Mouse (Mus musculus) testis, adult 2 months (tissue): ENCODE measurements around the gene Fam107b. TPM values are rescaled to one million over a fixed set of nuclear protein-coding genes. Genes with fewer than 3 reads are reported as not detected.

Experiments
- H3K27ac ChIP-seq: fragments of 200-500 bp; 2 replicates; pipeline ENCODE4 v1.5.1; 2012; ENCODE audit warnings: low read depth, low read length; ENCODE audit not compliant: control insufficient read depth, insufficient read depth
- H3K27me3 ChIP-seq: fragments of 200-500 bp; 2 replicates; pipeline ENCODE4 v1.6.1; 2012; ENCODE audit warnings: mild to moderate bottlenecking, low read length, moderate library complexity; ENCODE audit not compliant: control insufficient read depth, insufficient read depth
- H3K36me3 ChIP-seq: fragments of 200-500 bp; 2 replicates; pipeline ENCODE4 v1.6.1; 2012; ENCODE audit warnings: mild to moderate bottlenecking, low read length; ENCODE audit not compliant: control insufficient read depth, insufficient read depth
- H3K4me1 ChIP-seq: fragments of 200-500 bp; 2 replicates; pipeline ENCODE4 v1.6.1; 2012; ENCODE audit warnings: low read length; ENCODE audit not compliant: control insufficient read depth, insufficient read depth
- H3K4me3 ChIP-seq: fragments of 200-500 bp; 2 replicates; pipeline ENCODE4 v1.5.1; 2012; ENCODE audit warnings: low read depth, mild to moderate bottlenecking, low read length, moderate library complexity, mixed read lengths; ENCODE audit not compliant: control insufficient read depth
- CTCF ChIP-seq: fragments of 200-500 bp; IDR thresholded peaks from 2 replicates; pipeline ENCODE4 v1.5.1; 2012; ENCODE audit warnings: low read depth, mild to moderate bottlenecking, inconsistent platforms, low read length, moderate library complexity; ENCODE audit not compliant: control insufficient read depth, insufficient read depth, insufficient replicate concordance
- POLR2A ChIP-seq: fragments of 200-500 bp; IDR thresholded peaks from 2 replicates; pipeline ENCODE4 v1.6.1; 2012; ENCODE audit warnings: low read depth, mild to moderate bottlenecking, inconsistent platforms, low read length, moderate library complexity; ENCODE audit not compliant: control insufficient read depth
- polyA plus RNA-seq: library from polyadenylated mRNA; depleted of rRNA; stranded (reverse); fragments of >200 nt; gene quantifications from 2 replicates; pipeline ENCODE4 v1.2.3, GENCODE M21; 2012

Gene Fam107b
- polyA plus RNA-seq, 1 experiment = 75.0 TPM

DNA sequence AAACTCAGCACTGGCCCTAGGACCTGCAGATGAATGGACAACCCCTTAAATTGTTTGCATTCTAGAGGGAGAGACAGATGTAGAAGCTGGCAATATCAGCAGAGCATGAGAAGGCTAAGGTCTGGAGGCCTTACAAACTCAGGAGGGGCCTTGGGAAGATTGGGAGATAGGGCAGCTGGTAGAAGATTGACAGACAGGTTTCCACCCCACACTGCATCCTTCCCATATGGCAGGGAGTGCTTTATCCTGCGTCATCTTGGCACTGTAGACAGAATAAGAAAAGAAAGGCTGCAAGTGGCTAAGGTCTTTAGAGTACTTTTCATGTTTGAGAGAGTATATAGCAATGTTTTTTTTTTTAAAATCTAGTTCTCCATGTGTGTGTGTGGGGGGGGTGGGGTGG, 4.9 kb downstream of the Fam107b start:
- Histone ChIP-seq H3K4me1 (peaks cover 4% of the 10 kb centered on the region), H3K36me3 (no peaks in the 10 kb centered on the region)

DNA sequence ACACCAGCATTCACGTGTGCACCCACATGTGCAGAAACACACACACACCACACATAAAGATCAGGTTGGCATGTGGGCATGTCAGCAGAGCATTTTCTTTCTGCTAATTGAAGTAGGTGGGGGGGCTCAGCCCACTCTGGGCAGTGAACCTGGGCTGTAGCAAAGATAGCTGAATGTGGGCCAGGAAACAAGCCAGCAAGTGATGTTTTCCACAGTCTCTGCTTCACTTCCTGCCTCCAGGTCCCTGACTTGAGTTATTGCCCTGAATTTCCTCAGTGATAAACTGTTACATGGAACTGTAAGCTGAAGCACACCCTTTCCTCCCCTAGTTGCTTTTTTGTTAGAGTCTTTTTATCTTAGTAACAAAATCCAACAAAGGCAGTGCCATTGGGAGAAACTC, 6.1 kb downstream of the Fam107b start:
- no peaks in the 10 kb centered on the region for H3K4me1 ChIP-seq
- H3K27me3 ChIP-seq = no peaks in the 10 kb centered on the region
- H3K36me3 ChIP-seq = no peaks in the 10 kb centered on the region
- H3K27ac ChIP-seq = no peak overlapping the region
- H3K4me3 ChIP-seq = no peak overlapping the region
- TF ChIP-seq POLR2A (no peak), CTCF (no peak)

More for the DNA sequence above, 4.9 kb downstream of the Fam107b start:
- Histone ChIP-seq H3K4me3 (no peak overlapping the region), H3K27me3 (no peaks in the 10 kb centered on the region), H3K27ac (no peak overlapping the region)
- no peak for TF ChIP-seq POLR2A
- TF ChIP-seq CTCF = no peak

DNA sequence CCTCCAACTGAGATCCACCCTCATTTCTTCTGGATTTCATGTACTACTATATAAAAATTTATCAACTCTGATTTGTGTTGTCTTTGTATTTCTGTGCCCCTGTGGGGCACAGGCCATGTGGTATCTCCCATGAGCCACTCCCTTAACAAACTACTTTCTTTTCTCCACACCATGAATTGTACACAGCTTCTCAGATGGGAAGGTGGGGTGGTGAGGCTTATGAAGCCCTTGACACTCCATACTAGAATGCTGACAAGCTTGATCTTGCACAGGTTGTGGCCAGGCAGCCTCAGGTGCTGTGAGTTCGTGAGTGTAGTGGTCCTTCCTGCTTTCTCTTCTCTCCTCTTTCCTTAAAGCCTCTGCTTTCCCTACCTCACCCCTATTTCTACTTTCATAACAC, 6.9 kb downstream of the Fam107b start:
- TF ChIP-seq CTCF = no peak
- no peak for TF ChIP-seq POLR2A
- Histone ChIP-seq H3K27me3 (no peaks in the 10 kb centered on the region), H3K36me3 (no peaks in the 10 kb centered on the region), H3K4me1 (no peaks in the 10 kb centered on the region), H3K27ac (no peak overlapping the region), H3K4me3 (no peak overlapping the region)

DNA sequence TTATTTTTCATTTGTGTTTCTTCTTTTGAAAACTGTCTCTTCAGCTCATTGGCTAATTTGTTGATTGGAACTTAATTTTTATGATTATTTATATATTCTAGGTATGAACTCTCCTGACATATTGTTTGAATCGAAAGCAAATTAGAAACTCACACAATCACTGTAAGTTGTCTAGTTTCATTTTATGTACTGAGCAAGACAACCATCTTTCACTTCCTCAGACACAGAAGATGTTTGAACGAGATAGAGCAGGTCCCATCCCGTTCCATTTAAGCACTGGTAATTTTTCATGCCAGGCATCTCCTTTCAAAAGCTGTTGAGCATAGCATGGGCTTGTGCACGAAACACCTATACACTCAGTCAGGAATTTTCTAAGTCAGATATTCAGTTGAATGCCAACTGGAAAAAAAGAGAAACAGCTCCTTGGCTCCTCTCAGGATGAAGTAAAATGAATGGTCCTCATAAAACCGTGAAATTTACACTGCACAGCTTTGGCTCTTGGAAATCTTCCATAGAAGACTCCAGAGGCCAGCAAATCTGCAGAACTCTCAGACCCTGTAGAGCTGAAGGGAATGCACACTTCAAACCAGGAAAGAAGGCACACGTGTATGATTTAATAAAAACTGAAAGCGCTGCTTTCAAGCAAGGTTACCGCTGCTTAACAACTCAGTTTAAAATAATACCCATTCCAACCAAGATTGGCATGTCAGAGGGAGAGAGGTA, 8.1 kb downstream of the Fam107b start:
- no peaks in the 10 kb centered on the region for H3K36me3 ChIP-seq
- no peaks in the 10 kb centered on the region for H3K27me3 ChIP-seq
- no peak overlapping the region for H3K27ac ChIP-seq
- no peaks in the 10 kb centered on the region for H3K4me1 ChIP-seq
- no peak overlapping the region for H3K4me3 ChIP-seq
- TF ChIP-seq POLR2A (no peak), CTCF (no peak)

- Histone ChIP-seq H3K4me3 (no peak overlapping the region), H3K4me1 (no peaks in the 10 kb centered on the region), H3K27ac (no peak overlapping the region), H3K27me3 (no peaks in the 10 kb centered on the region), H3K36me3 (no peaks in the 10 kb centered on the region)
- no peak for TF ChIP-seq CTCF
- no peak for TF ChIP-seq POLR2A
Observed at GRCm38 (mm10) chr2:3579316-3579902, 9.1 kb downstream of the Fam107b start.

GRCm38 (mm10) chr2:3582830-3583229, 12.5 kb downstream of the Fam107b start:
- H3K27ac ChIP-seq = no peak overlapping the region
- TF ChIP-seq POLR2A (no peak), CTCF (no peak)
- H3K27me3 ChIP-seq = no peaks in the 10 kb centered on the region
- no peak overlapping the region for H3K4me3 ChIP-seq
- no peaks in the 10 kb centered on the region for H3K4me1 ChIP-seq
- H3K36me3 ChIP-seq = no peaks in the 10 kb centered on the region

GRCm38 (mm10) chr2:3585231-3585783, 15.0 kb downstream of the Fam107b start:
- no peaks in the 10 kb centered on the region for H3K4me1 ChIP-seq

More at GRCm38 (mm10) chr2:3585231-3585783, 15.0 kb downstream of the Fam107b start:
- no peaks in the 10 kb centered on the region for H3K36me3 ChIP-seq
- H3K27ac ChIP-seq = no peak overlapping the region
- no peak overlapping the region for H3K4me3 ChIP-seq
- TF ChIP-seq CTCF = no peak
- TF ChIP-seq POLR2A = no peak
- H3K27me3 ChIP-seq = no peaks in the 10 kb centered on the region
